Mouse (Mus musculus) gastrocnemius, postnatal 14 days (tissue): ENCODE measurements around the gene Rilpl1. TPM values are rescaled to one million over a fixed set of nuclear protein-coding genes. Genes with fewer than 3 reads are reported as not detected.
"Not testable (repeated sequence)": the region's sequence is repeated elsewhere in the genome, so short reads cannot be mapped to it uniquely, and the experiment has no call there.

Source experiments
- DNase-seq: peaks from one replicate; pipeline ENCODE4 v3.0.0; 2021; ENCODE audit warnings: mixed read lengths
- intact Hi-C: fragments of 180-260 bp; cut with DNase I; formaldehyde crosslinking; loops from one replicate; pipeline ENCODE4 v1.15.1; 2025; ENCODE audit warnings: low total_unique reads
- total RNA-seq, 2 experiments: library from RNA; stranded (reverse); gene quantifications; 2 replicates each; pipeline ENCODE4 v1.2.3; 2021

Gene Rilpl1
- total RNA-seq, 2 experiments from 2014 or later, result 61.8 to 96.0 TPM

DNA sequence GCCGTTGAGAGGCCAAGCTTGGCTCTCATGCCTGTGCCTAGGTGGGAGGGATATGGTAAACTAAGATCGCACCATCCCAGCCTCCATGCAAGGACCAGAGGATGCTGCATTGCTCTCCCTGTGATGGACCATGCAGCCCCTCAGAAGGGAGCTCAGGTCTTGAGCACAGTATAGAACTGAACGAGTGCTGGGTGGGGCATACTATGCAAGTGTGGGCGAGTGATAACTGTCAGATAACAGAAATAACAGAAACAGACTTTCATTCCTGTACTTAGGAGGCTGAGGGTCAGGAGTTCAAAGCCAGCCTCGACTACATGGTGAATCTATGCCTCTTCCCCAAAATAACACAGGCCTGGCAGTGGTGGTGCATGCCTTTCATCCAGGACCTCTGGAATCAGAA lies 3.8 kb upstream of the Rilpl1 start:
- no peak for DNase-seq
- intact Hi-C loops, result loop anchor here (5.0 kb wide), 1 partner anchor 98 kb away; the partner anchor contains the start of gene Kmt5a

DNA sequence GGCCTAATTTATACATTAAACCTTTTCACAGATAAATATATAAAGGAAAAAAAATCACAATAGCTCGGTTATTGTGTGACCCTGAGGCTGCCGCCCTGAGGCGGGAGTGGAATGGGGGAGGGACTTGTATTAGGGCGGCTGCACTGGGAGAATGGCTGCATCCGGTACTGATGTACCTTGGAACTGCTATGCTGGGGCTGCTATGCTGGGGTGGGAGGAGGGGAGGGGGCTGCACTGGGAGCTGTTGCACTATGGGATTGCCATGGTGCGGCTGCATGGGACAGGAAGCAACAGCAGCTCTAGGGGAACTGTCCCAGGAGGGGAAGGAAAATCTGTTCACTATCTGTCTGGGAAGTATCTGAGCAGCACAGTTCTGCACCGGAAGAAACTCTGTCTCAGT lies 1.3 kb upstream of the Rilpl1 start:
- no peak for DNase-seq
- intact Hi-C loops, result no loop called here

DNA sequence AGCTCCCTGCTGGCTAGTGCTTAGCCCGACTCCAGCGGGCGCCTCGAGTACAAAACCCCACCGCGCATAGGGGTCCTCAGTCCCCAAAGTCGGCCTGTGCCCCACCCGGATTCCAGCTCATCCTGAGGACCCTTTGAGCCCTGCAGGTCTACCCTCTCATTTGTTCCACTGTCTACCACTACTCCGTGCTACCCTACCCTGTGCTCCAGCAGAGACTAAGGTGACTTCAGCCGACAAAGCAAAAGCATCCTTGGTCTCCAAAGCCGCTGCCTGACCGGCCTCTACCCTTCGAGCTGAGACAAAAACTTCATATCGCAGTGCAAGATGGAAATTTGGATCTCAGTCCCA lies 366 bp upstream of the Rilpl1 start:
- DNase-seq, result no peak
- intact Hi-C loops, result no loop called here

DNA sequence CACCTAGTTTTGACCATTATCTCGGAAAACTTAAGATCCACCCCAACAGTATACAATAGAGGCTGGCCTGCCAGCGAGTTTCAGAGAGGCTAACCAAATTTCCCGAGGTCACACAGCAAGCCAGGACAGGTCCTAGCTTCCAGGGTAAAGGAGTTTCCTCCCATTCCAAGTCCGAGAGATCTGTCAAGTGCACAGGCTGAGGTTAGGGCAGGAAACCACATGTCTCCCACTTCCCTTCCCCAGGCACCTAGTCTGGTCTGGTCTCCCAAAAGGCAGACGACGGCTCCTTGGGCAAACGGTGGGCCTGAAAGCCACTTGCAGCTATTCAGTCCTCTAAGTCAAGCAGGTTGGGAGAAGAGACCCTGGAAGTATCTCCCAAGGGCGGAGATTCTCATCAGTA lies 1.5 kb downstream of the Rilpl1 start:
- no peak for DNase-seq
- intact Hi-C loops, result no loop called here

DNA sequence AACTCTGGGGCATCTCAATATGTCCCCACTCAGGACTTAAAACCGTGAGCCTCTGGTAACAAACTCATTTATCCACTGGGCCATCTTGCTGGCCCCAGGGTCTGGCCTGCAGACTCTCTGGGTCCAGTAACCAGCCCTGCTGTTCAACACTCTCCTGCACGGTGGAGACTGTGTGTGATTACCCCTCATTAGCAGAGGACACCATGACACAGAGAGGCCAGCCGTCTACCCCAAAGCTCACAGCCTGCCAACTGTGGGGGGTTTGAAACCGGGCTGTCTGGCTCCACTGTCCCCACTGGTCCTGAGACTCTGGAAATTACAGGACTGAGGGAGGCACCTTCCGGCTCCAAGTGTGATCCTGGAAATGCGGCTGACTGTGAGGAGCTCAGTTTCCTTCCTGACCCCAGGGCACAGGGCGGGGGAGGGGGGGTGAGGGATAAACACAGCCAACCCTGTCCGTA lies 2.0 kb downstream of the Rilpl1 start:
- DNase-seq, result no peak
- intact Hi-C loops, result no loop called here

DNA sequence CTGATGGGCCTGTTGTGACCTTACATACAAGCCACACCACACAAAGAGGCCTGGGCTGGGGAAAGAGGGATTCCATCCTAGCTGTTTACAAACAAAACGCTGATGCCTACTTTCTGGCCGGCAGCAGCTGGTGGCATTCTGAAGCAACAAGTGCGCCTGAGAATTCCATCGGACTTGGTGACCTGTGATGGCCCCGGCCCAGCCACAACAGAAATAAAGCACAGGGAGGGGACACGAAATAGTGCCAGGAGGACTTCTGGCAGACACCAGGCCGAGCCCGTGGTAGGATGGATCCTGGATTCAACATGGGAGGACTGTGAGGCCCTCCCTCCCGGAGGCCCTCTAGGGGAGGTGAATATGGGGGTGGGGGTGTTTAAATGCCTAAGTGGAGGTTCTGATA lies 2.4 kb downstream of the Rilpl1 start:
- intact Hi-C loops, result no loop called here
- DNase-seq, result peak; percentile 54

DNA sequence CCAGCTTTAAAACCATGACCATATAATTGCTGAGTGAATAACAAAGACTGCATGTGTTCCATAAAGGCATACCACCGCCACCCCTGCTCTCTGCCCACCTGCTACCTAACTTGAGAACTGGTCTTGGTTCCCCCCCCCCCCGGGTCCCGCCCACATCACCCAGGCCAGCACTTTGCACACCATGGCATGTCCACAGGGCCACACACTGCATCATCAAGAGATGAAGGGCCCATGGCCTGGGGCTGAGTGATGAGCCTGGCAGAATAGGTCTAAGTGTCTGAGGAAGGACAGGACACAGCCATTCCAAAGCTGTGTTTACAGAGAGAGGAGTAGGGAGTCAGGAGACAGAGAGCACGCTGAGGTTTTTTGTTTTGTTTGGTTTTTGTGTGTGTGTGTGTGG lies 2.8 kb downstream of the Rilpl1 start:
- intact Hi-C loops, result no loop called here
- no peak for DNase-seq

DNA sequence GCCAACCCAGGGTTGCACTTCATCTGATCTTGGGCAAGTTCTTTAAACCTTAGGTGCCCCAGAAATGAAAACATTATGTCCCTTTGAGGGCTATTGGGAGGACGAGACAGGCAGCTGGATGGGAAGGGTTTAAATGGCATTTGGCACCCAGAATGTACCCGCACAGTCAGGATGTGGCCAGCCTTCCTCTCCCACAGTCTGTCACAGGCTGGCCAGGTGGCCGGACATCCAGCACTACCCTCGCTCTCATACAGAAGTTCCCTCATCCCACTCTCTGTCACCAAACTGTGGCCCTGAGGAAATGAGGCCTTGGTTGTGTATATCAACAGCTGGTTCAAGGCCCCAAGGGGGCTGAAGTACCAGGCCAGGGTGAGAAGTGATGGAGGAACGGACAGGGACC lies 6.2 kb downstream of the Rilpl1 start:
- DNase-seq, result no peak
- intact Hi-C loops, result no loop called here

DNA sequence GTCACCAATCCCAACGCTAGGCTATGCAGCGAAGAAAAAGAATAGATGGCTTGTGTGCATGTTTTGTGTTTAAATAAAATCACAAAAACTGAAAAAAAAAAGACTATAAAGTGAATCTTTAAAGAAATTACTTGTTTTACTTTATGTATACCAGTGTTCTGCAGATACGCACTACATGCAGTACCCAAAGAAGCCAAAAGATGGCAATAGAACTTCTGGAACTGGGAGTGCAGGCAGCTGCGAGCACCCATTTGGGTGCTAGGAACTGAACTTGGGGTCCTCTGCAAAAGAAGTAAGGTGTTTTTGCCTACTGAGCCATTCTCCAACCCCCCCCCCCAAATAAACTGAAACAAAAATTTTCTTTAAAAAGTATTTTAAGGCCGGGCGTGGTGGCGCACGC lies 8.2 kb downstream of the Rilpl1 start:
- no peak for DNase-seq
- intact Hi-C loops, result no loop called here

DNA sequence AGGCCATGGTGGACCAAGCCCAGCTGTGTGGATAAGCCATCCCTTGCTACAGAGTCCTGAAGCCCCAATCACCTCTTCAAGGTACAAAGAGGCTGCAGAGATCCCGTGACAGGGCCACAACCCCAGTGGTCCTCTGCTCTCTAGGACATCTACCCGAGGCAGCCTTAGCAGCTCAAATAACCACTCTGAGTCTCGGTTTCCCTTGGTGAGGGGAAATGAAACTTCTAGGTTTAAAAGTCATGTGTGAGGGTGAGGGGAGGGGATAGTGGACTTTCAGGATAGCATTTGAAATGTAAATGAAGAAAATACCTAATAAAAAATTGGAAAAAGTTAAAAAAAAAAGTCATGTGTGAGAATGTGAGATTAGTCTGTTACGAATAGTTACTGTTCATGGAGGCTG lies 9.6 kb downstream of the Rilpl1 start:
- no peak for DNase-seq
- intact Hi-C loops, result no loop called here

DNA sequence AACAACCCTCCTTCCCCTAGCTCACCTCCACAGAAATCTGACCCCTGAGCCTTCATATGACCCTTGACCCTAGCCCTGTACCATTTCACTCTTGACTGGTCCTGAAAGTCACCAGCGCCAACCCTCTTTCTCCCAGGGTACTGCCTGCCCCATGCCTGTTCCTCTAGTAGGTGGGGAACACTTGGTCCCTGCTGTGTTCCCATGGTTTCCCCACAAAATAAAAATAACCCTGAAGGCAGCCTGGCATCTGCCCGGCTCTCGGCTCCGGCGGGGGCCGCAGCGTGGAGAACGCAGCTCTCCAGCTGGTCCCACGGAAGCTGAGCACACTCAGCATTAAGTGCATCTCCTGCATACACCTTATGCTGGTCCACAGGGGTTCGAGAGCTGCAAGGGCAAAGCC lies 12.5 kb downstream of the Rilpl1 start:
- DNase-seq, result no peak
- intact Hi-C loops, result no loop called here

DNA sequence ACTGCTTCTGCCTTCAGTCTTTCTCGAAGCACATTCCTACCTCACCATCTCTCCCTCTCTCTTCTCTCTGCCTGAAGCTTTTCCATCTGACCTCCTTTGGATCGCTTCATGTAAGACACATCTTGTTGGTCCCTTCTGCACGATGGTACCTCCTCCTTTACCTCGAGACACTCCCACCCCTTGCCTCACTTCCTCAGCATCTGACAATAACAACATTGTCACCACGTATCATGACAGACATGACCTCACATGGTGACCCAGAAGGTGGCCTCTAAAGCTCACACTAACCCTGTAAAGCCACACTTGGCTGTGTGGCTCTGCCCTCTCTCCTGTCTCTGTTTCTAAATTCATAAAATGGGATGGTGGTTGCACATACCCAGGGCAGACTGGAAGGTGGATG lies 15.4 kb downstream of the Rilpl1 start:
- DNase-seq, result no peak
- intact Hi-C loops, result no loop called here

DNA sequence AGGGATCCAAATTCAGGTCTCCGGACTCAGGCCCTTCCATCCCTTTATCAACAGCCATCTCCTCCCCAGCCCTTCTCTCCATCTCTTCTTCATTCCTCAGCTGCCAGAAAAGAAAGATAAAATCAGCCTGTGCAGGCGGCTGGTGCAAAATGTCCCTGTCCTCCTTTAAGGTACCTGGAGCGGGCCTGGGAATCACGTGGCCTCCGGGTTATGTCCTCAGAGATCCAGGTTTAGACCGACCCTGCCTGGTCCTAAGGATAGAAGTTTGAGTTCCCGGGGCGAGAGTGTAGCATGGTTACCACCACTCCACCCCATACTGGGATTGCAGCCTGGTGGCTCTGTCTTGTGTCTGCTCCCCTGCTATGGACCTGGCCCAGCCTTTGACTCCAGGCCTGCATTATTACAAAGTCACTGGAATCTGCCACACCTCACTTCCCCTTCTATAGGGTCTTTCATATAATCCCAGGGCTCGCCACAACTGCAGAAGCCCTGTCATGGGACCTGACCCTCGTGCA lies 20.6 kb downstream of the Rilpl1 start:
- no peak for DNase-seq
- intact Hi-C loops, result no loop called here

DNA sequence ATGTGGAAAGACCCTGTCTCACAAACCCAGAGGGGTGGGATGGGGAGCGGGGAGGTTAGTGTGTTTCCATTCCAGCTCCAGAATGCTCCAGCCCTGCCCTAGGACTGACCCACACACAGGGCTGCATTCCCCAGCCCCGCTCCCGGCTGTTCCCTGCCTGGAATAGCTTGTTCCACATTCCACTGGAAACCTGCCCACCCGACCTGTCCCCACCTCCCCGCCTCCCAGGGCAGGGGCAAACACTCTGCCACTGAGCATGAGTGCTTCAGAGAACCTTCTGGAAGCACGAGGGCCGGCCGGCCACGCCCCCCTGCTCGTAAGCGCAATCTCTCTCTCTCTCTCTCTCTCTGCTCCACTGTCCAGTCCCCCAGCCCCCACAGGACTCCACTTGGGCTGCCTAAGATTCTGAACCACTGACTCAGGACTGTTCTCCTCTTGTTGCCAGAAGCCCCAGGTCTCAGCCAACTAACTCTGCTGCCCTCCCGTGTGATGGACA lies 21.4 kb downstream of the Rilpl1 start:
- peak; percentile 74 for DNase-seq
- intact Hi-C loops, result no loop called here

DNA sequence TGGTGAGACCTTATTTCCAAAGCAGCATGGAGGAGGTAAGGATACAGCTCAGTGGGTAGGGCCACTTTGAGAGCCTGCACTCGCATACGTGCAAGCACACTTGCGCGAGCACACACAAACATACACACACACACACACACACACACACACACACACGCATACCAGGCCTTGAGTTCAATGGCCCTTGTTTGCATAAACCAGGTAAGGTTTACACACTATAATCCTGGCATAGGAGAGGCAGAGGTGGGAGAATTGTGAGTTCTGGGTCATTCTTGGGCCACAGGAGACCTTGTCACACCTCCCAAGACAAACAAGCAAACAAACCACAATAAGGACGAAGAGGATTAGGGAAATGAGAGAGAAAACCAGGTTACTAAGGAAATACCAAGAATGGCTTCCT lies 22.0 kb downstream of the Rilpl1 start:
- intact Hi-C loops, result no loop called here
- DNase-seq, result no peak

DNA sequence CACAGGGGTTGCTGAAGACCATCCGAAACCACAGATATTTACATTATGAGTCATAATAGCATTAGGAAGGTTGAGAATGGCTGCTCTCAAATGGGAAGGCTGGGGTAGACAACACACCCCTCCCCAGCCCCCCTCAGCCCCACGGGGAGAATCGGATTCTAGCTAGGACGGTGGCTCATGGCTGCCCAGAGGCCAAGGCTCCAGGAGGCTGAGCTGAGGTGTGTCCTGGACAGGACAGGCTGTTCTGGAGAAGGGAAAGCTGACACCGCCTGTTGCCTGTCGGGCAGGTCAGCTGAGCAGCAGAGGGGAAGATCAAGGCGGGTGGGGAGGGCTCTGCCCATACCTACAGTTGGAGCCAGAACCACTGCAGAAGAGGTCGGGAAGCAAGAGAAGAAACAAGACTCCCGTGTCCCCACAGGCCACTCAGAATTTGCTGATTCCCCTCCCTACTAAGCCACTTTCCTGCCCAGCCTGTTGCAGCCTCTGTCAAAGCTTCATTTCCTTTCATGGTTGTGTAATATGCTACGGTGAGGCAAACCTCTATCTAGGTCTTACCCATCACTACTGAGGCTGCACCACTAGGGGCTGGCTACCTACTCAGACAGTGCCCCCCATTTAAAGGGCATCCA lies 24.3 kb downstream of the Rilpl1 start:
- intact Hi-C loops, result no loop called here
- DNase-seq, result peak; percentile 68

DNA sequence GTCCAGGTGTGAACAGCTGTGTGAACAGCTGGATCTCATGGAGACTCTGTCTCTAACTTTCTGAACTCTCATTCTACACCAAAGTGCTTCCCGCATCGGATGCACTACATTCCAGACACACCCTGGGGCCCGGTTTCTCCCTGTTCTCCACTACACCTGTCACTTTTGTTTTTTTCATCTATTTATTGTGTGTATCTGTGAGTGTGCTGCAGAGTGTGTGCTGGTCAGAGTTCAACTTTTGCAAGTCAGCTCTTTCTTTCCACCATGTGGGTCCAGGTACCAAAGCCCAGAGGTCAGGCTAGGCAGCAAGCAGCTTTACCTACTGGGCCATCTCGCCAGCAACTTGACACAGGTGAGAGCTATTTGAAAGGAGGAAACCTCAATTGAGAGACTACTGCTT lies 26.0 kb downstream of the Rilpl1 start:
- no peak for DNase-seq
- intact Hi-C loops, result no loop called here

DNA sequence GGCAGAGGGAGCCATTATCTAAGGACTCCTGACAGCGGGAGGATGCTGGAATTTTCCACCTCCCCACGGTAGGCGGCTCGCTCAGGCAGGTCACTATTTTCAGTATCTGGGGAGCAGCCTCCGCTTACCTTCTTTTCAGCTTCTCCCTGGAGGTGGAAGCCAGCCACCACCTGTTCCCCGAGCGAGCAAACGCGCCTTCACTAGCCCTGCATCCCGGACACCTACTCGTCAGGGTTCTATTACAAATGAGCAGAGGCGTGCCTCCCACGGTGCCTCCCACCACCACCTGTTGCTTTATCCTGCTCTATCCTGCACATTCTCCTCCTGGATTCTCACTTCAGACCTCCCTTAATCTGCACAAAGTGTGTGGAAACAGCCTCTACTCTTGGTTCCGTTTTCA lies 27.4 kb downstream of the Rilpl1 start:
- DNase-seq, result no peak
- intact Hi-C loops, result no loop called here

DNA sequence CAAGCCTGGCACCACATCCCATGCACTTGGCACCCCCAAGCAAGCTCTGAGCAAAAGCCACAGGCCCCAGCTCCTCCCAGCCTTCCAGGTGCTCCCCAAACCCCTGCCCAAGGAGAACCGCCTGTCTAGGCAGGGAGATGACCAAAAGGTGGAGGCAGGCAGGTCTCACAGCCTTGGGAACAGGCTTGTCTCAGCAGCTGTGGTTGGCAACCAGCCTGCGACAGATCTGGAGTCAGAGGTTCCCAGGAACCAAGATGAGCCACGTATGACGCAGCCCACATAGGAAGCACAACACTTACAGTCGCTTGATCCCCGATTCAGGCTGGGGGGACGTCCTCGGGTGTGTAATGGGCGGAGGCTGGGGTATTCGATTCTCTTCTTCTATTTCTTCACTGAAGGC lies 29.6 kb downstream of the Rilpl1 start:
- DNase-seq, result no peak
- intact Hi-C loops, result no loop called here

DNA sequence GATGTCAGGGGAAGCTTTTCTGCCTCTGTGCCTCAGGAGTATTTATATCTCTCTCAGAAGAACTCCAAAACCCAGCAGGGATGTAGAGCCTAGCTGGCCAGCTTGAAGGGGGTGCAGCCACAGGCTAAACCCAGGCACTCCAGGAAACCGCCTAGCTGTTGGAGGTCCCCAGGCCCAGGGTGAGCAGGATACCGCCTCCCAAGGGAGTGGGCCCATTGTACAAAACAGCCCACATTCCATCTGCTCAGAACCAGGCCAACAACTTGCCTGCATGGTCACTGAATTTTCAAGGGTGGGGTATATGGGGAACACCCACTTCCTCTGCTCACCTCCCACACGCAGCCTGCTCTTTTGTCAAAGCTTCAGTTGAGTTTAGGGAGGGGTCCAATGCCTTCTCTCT lies 30.6 kb downstream of the Rilpl1 start:
- intact Hi-C loops, result no loop called here
- no peak for DNase-seq

DNA sequence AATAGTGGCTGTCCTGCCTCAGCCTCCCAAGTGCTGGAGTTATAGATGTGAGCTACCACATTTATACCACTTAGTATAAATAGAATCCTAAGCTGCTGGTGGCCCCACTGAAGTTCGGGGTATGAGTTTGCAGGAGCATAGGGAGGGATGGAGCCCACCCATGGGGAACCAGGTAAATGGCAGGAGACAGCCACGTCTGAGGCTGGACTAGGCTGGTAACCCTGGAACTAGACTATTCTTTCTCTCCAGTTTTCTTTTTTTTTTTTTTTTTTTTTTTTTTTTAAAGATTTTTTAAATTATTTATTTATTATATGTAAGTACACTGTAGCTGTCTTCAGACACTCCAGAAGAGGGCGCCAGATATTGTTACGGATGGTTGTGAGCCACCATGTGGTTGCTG lies 31.2 kb downstream of the Rilpl1 start:
- DNase-seq, intact Hi-C loops: not testable (repeated sequence)

DNA sequence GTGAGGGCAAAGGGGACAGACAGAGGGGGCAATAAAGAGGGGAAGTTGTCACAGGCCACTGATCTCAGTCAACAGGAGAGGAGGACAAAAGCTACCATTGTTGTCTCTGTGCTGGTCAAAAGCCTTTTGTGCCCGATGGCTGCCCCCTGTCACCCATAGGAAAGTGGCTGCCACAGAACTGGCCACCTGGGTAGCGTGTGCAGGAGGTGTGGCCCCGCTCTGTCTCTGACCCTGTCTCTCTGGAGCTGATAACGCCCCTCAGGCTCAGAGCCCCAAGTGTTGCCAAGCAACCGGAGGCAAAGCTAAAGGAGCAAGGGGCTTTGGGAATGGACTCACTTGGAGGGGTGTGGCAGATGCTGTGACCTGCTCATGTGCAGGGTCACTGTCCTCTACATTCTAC lies 32.2 kb downstream of the Rilpl1 start:
- no peak for DNase-seq
- intact Hi-C loops, result no loop called here
